ENCODE assay signal across 9 mouse cellular contexts in genomic region chr5:123431524-123432304, GRCm38 (mm10). TPM values are rescaled to one million over a fixed set of nuclear protein-coding genes. Genes with fewer than 3 reads are reported as not detected.
DNase-seq lines count a peak whose midpoint lies in the region; ATAC-seq and TF ChIP-seq lines count a peak whose summit lies in the region.
"Had no signal": no experiment of that assay in that cellular context is flagged by ENCODE, and none has a peak within 500 bp of the region (broad histone marks: within the 10 kb centered on the region; RNA-seq: fewer than 3 reads in every experiment).

No protein-coding gene starts in this region.

- no peak overlapping the region for H3K9ac ChIP-seq in intestine, postnatal 0 days (ENCODE audit: low read depth, low read length)
- H3K9ac ChIP-seq: limb, embryonic 15.5 days had no signal

- no peak overlapping the region for H3K4me3 ChIP-seq in intestine, postnatal 0 days (ENCODE audit: low read depth, low read length)
- H3K4me3 ChIP-seq: limb, embryonic 15.5 days had no signal

- no peak overlapping the region for H3K4me2 ChIP-seq in intestine, postnatal 0 days (replicated peaks; ENCODE audit: low read depth)
- H3K4me2 ChIP-seq: limb, embryonic 15.5 days had no signal

- no peaks in the 10 kb centered on the region for H3K27me3 ChIP-seq in intestine, postnatal 0 days (replicated peaks; ENCODE audit: control insufficient read depth, insufficient read depth, low read length)
- H3K27me3 ChIP-seq: limb, embryonic 15.5 days had no signal

- peaks cover 3% of the 10 kb centered on the region; the same call in 1 of the 2 replicates for H3K36me3 ChIP-seq in intestine, postnatal 0 days (ENCODE audit: control insufficient read depth, insufficient read depth)

- H3K4me1 ChIP-seq in intestine, postnatal 0 days (replicated peaks; ENCODE audit: control insufficient read depth, insufficient read depth, low read length) = peaks cover 3% of the 10 kb centered on the region; the same call in 1 of the 2 replicates

- intact Hi-C loops in gastrocnemius, postnatal 14 days (cut with DNase I; ENCODE audit: low total_unique reads) = no loop called here
- intact Hi-C loops in left cerebral cortex, postnatal 4 days (cut with DNase I) = no loop called here

- 66% methylated on average over 13 of the region's 13 CpGs for WGBS in intestine, postnatal 0 days

- TF ChIP-seq CTCF in intestine, postnatal 0 days (IDR thresholded peaks at IDR 0.05; ENCODE audit: low read depth) = no peak

- H3K27ac ChIP-seq in intestine, postnatal 0 days (ENCODE audit: low read depth, low read length) = peak overlapping the region; percentile 35; the same call in 1 of the 2 replicates
- H3K27ac ChIP-seq: limb, embryonic 15.5 days had no signal

- peak; percentile 33 to 37 for DNase-seq in frontal cortex, postnatal 10 days (ENCODE audit: low spot score in 2 of 2)
- DNase-seq in frontal cortex, postnatal 25 days (ENCODE audit: low spot score in 2 of 2) = no peak
- peak; percentile 85 for DNase-seq in adrenal gland, postnatal 10 days
- peak; percentile 69 for DNase-seq in gastrocnemius, postnatal 14 days
- DNase-seq in left cerebral cortex, postnatal 4 days = peak; percentile 91
- DNase-seq in thymus, postnatal 4 days = no peak

- no peaks in the 10 kb centered on the region for H3K9me3 ChIP-seq in intestine, postnatal 0 days (ENCODE audit: control insufficient read depth)
- H3K9me3 ChIP-seq: limb, embryonic 15.5 days had no signal

- no peak for ATAC-seq in intestine, postnatal 0 days
- no peak for ATAC-seq in CD4-positive, CD25-positive, alpha-beta regulatory T cell, adult 4 months

RNA-seq across cellular contexts. Expression of gene Mlxip, which starts 37.1 kb away (rescaled TPM):
- total RNA-seq in adrenal gland, postnatal 10 days (2021) = 10 to 100 TPM; 24.4 to 27.8 TPM
- total RNA-seq in gastrocnemius, postnatal 14 days (2021) = 10 to 100 TPM; 48.5 to 59.9 TPM
- 17.8 and 18.4 TPM in 2 replicates for polyA plus RNA-seq in intestine, postnatal 0 days (2015; fragmentation: Nextera tagmentation; extraction: Ambion mirVana)
- total RNA-seq in left cerebral cortex, postnatal 4 days (2021) = 10 to 100 TPM; 29.9 to 30.0 TPM
- polyA plus RNA-seq in CD4-positive, CD25-positive, alpha-beta regulatory T cell, adult 4 months (2017; shearing (Covaris generic)) = 10 to 100 TPM; 18.9 to 19.9 TPM

RNA-seq across cellular contexts. Expression of gene Lrrc43, which starts 57.4 kb away (rescaled TPM):
- total RNA-seq in adrenal gland, postnatal 10 days (2021) = not detected
- not detected for total RNA-seq in gastrocnemius, postnatal 14 days (2021)
- not detected in 2 replicates for polyA plus RNA-seq in intestine, postnatal 0 days (2015; fragmentation: Nextera tagmentation; extraction: Ambion mirVana)
- total RNA-seq in left cerebral cortex, postnatal 4 days (2021) = 1 to 10 TPM; 1.3 to 1.7 TPM
- polyA plus RNA-seq in CD4-positive, CD25-positive, alpha-beta regulatory T cell, adult 4 months (2017; shearing (Covaris generic)) = not detected
- polyA plus RNA-seq: limb, embryonic 15.5 days had no signal

RNA-seq across cellular contexts. Expression of gene Il31, which starts 57.6 kb away (rescaled TPM):
- total RNA-seq in adrenal gland, postnatal 10 days (2021) = not detected
- not detected for total RNA-seq in gastrocnemius, postnatal 14 days (2021)
- polyA plus RNA-seq in intestine, postnatal 0 days (2015; fragmentation: Nextera tagmentation; extraction: Ambion mirVana) = not detected in 2 replicates
- total RNA-seq in left cerebral cortex, postnatal 4 days (2021) = not detected
- polyA plus RNA-seq in CD4-positive, CD25-positive, alpha-beta regulatory T cell, adult 4 months (2017; shearing (Covaris generic)) = not detected
- polyA plus RNA-seq: limb, embryonic 15.5 days had no signal

Comparison
In these comparisons a context has a peak if more than half of its experiments do, and no peak if none do; other contexts are left out.
1. DNase-seq: peak in frontal cortex, postnatal 10 days (2 of 2), adrenal gland, postnatal 10 days (single experiment), gastrocnemius, postnatal 14 days (single experiment) and left cerebral cortex, postnatal 4 days (single experiment); none in frontal cortex, postnatal 25 days (0 of 2) and thymus, postnatal 4 days (single experiment).